Mouse (Mus musculus) cortical plate, adult 2 months (tissue): ENCODE results near the gene Ccdc40. TPM values are rescaled to one million over a fixed set of nuclear protein-coding genes. Genes with fewer than 3 reads are reported as not detected.

Experiments used
- H3K27ac ChIP-seq: fragments of 200-500 bp; 2 replicates; pipeline ENCODE4 v1.5.1; 2012; ENCODE audit warnings: low read length, control low read depth, inconsistent platforms; ENCODE audit not compliant: insufficient read depth
- H3K4me1 ChIP-seq: fragments of 200-500 bp; 2 replicates; pipeline ENCODE4 v1.6.1; 2011; ENCODE audit warnings: low read length; ENCODE audit not compliant: control insufficient read depth, insufficient read depth
- H3K4me3 ChIP-seq: fragments of 200-500 bp; 2 replicates; pipeline ENCODE4 v1.5.1; 2011; ENCODE audit warnings: mild to moderate bottlenecking, low read length, control low read depth; ENCODE audit not compliant: insufficient read depth
- CTCF ChIP-seq: fragments of 200-500 bp; IDR thresholded peaks from 2 replicates; pipeline ENCODE4 v1.5.1; 2011; ENCODE audit warnings: mild to moderate bottlenecking, control low read depth, low read length; ENCODE audit not compliant: insufficient read depth; ENCODE audit errors: extremely low read depth
- POLR2A ChIP-seq: fragments of 200-500 bp; IDR thresholded peaks from 2 replicates; pipeline ENCODE4 v1.6.1; 2011; ENCODE audit warnings: mild to moderate bottlenecking, low read length, control low read depth; ENCODE audit not compliant: insufficient read depth; ENCODE audit errors: extremely low read depth
- polyA plus RNA-seq: library from polyadenylated mRNA; depleted of rRNA; stranded (reverse); fragments of >200 nt; gene quantifications from 2 replicates; pipeline ENCODE4 v1.2.3, GENCODE M21; 2012

The Ccdc40 gene
- polyA plus RNA-seq, 1 experiment = 1.4 TPM

GRCm38 (mm10) chr11:119190498-119190897, 37.9 kb upstream of the Ccdc40 start:
- TF ChIP-seq CTCF (peak; percentile 72), POLR2A (no peak)

GRCm38 (mm10) chr11:119191606-119192081, 36.7 kb upstream of the Ccdc40 start:
- Histone ChIP-seq H3K27ac (no peak overlapping the region), H3K4me1 (no peaks in the 10 kb centered on the region), H3K4me3 (no peak overlapping the region)
- TF ChIP-seq CTCF = no peak
- TF ChIP-seq POLR2A = no peak

More at GRCm38 (mm10) chr11:119190498-119190897, 37.9 kb upstream of the Ccdc40 start:
- no peak overlapping the region for H3K27ac ChIP-seq
- H3K4me1 ChIP-seq = no peaks in the 10 kb centered on the region
- no peak overlapping the region for H3K4me3 ChIP-seq

- H3K27ac ChIP-seq = no peak overlapping the region
- TF ChIP-seq POLR2A (no peak), CTCF (no peak)
- H3K4me3 ChIP-seq = no peak overlapping the region
- H3K4me1 ChIP-seq = no peaks in the 10 kb centered on the region
Observed at GRCm38 (mm10) chr11:119192176-119192575, 36.2 kb upstream of the Ccdc40 start.

- TF ChIP-seq CTCF (no peak), POLR2A (no peak)
- no peak overlapping the region for H3K27ac ChIP-seq
- no peaks in the 10 kb centered on the region for H3K4me1 ChIP-seq
- H3K4me3 ChIP-seq = no peak overlapping the region
Observed at GRCm38 (mm10) chr11:119192605-119193004, 35.8 kb upstream of the Ccdc40 start.

GRCm38 (mm10) chr11:119197618-119198563, 30.5 kb upstream of the Ccdc40 start:
- no peak for TF ChIP-seq POLR2A
- no peak for TF ChIP-seq CTCF
- Histone ChIP-seq H3K4me3 (no peak overlapping the region), H3K27ac (no peak overlapping the region), H3K4me1 (no peaks in the 10 kb centered on the region)

- Histone ChIP-seq H3K27ac (no peak overlapping the region), H3K4me1 (no peaks in the 10 kb centered on the region), H3K4me3 (no peak overlapping the region)
- TF ChIP-seq CTCF (peak; percentile 21; the same call in 1 of the 2 replicates), POLR2A (no peak)
Observed at GRCm38 (mm10) chr11:119198564-119199232, 29.7 kb upstream of the Ccdc40 start.

GRCm38 (mm10) chr11:119199233-119199601, 29.2 kb upstream of the Ccdc40 start:
- no peaks in the 10 kb centered on the region for H3K4me1 ChIP-seq
- H3K27ac ChIP-seq = no peak overlapping the region
- no peak overlapping the region for H3K4me3 ChIP-seq
- TF ChIP-seq CTCF (no peak), POLR2A (no peak)

- H3K27ac ChIP-seq = no peak overlapping the region
- peak; percentile 65 for TF ChIP-seq CTCF
- no peak for TF ChIP-seq POLR2A
Observed at GRCm38 (mm10) chr11:119203423-119203822, 24.9 kb upstream of the Ccdc40 start.

GRCm38 (mm10) chr11:119205738-119206137, 22.6 kb upstream of the Ccdc40 start:
- no peak overlapping the region for H3K4me3 ChIP-seq
- H3K4me1 ChIP-seq = no peaks in the 10 kb centered on the region
- no peak overlapping the region for H3K27ac ChIP-seq
- TF ChIP-seq CTCF (no peak), POLR2A (no peak)

More at GRCm38 (mm10) chr11:119203423-119203822, 24.9 kb upstream of the Ccdc40 start:
- Histone ChIP-seq H3K4me3 (no peak overlapping the region), H3K4me1 (no peaks in the 10 kb centered on the region)

GRCm38 (mm10) chr11:119206562-119206961, 21.8 kb upstream of the Ccdc40 start:
- no peaks in the 10 kb centered on the region for H3K4me1 ChIP-seq
- no peak overlapping the region for H3K4me3 ChIP-seq
- no peak for TF ChIP-seq POLR2A
- TF ChIP-seq CTCF = peak; percentile 94
- H3K27ac ChIP-seq = no peak overlapping the region

GRCm38 (mm10) chr11:119207986-119208385, 20.4 kb upstream of the Ccdc40 start:
- TF ChIP-seq CTCF = no peak
- no peaks in the 10 kb centered on the region for H3K4me1 ChIP-seq
- no peak overlapping the region for H3K27ac ChIP-seq
- H3K4me3 ChIP-seq = no peak overlapping the region
